Mouse (Mus musculus): ENCODE data around the gene Rps4x. TPM values are rescaled to one million over a fixed set of nuclear protein-coding genes. Genes with fewer than 3 reads are reported as not detected.
A peak's percentile ranks its signal among the peaks of the same experiment; 100 is the strongest.
"Not testable (repeated sequence)": the region's sequence is repeated elsewhere in the genome, so short reads cannot be mapped to it uniquely, and the experiment has no call there.

Gene Rps4x
- polyA plus RNA-seq (2014; fragmentation: Nextera tagmentation; extraction: Ambion mirVana), result 920 and 973 TPM in 2 replicates

GRCm38 (mm10) chrX:102188712-102189497 is at the start of gene Rps4x:
Rps4x (minus strand) TSS chrX:102189394.
- Histone ChIP-seq H3K27ac (ENCODE audit: low read depth, low read length) (peak within 1 kb of the TSS; percentile 80), H3K4me3 (ENCODE audit: low read depth, low read length) (peak within 1 kb of the TSS; percentile 64), H3K9me3 (ENCODE audit: control insufficient read depth, low read length) (no peaks in the 10 kb centered on the region), H3K4me1 (replicated peaks; ENCODE audit: control insufficient read depth, insufficient read depth, low read length) (no peaks in the 10 kb centered on the region), H3K9ac (ENCODE audit: low read depth, low read length) (peak within 1 kb of the TSS; percentile 78), H3K36me3 (ENCODE audit: control insufficient read depth, insufficient read depth, low read length) (peaks cover 5% of the 10 kb centered on the region; the same call in 1 of the 2 replicates), H3K27me3 (replicated peaks; ENCODE audit: control insufficient read depth, insufficient read depth, low read length) (peaks cover 6% of the 10 kb centered on the region; the same call in 1 of the 2 replicates), H3K4me2 (peak within 1 kb of the TSS; percentile 73)
- DNase-seq (ENCODE audit: low spot score) (peak; percentile 82), ATAC-seq (replicated peaks; ENCODE audit: low FRiP score) (peak; percentile 84)
- 15% methylated on average over 37 of the region's 37 CpGs for WGBS

GRCm38 (mm10) chrX:102219126-102219525 is 29.9 kb upstream of the Rps4x start:
- Histone ChIP-seq H3K9ac (ENCODE audit: low read depth, low read length) (no peak overlapping the region), H3K27me3 (replicated peaks; ENCODE audit: control insufficient read depth, insufficient read depth, low read length) (no peaks in the 10 kb centered on the region), H3K36me3 (ENCODE audit: control insufficient read depth, insufficient read depth, low read length) (no peaks in the 10 kb centered on the region), H3K4me3 (ENCODE audit: low read depth, low read length) (no peak overlapping the region), H3K4me1 (replicated peaks; ENCODE audit: control insufficient read depth, insufficient read depth, low read length) (no peaks in the 10 kb centered on the region), H3K27ac (ENCODE audit: low read depth, low read length) (no peak overlapping the region), H3K4me2 (no peak overlapping the region), H3K9me3 (ENCODE audit: control insufficient read depth, low read length) (no peaks in the 10 kb centered on the region)
- DNase-seq (ENCODE audit: low spot score) (no peak), ATAC-seq (replicated peaks; ENCODE audit: low FRiP score) (no peak)
- WGBS, result 14% methylated on average over 1 of the region's 1 CpGs

GRCm38 (mm10) chrX:102215356-102215755 is 26.2 kb upstream of the Rps4x start:
- not testable (repeated sequence) for H3K27ac ChIP-seq (ENCODE audit: low read depth, low read length); DNase-seq (ENCODE audit: low spot score); H3K4me3 ChIP-seq (ENCODE audit: low read depth, low read length); H3K4me2 ChIP-seq; ATAC-seq (replicated peaks; ENCODE audit: low FRiP score); H3K4me1 ChIP-seq (replicated peaks; ENCODE audit: control insufficient read depth, insufficient read depth, low read length); H3K9ac ChIP-seq (ENCODE audit: low read depth, low read length); H3K36me3 ChIP-seq (ENCODE audit: control insufficient read depth, insufficient read depth, low read length); H3K27me3 ChIP-seq (replicated peaks; ENCODE audit: control insufficient read depth, insufficient read depth, low read length); H3K9me3 ChIP-seq (ENCODE audit: control insufficient read depth, low read length)
- whole genome bisulfite sequencing, result 24% methylated on average over 9 of the region's 9 CpGs

GRCm38 (mm10) chrX:102190840-102191239 is 1.6 kb upstream of the Rps4x start:
- H3K27me3 ChIP-seq (replicated peaks; ENCODE audit: control insufficient read depth, insufficient read depth, low read length), result no peaks in the 10 kb centered on the region
- no peak overlapping the region for H3K27ac ChIP-seq (ENCODE audit: low read depth, low read length)
- WGBS, result 73% methylated on average over 1 of the region's 1 CpGs
- H3K36me3 ChIP-seq (ENCODE audit: control insufficient read depth, insufficient read depth, low read length), result peaks cover 1% of the 10 kb centered on the region; the same call in 1 of the 2 replicates
- H3K9ac ChIP-seq (ENCODE audit: low read depth, low read length), result no peak overlapping the region
- no peaks in the 10 kb centered on the region for H3K4me1 ChIP-seq (replicated peaks; ENCODE audit: control insufficient read depth, insufficient read depth, low read length)
- H3K4me2 ChIP-seq, result no peak overlapping the region
- no peak for ATAC-seq (replicated peaks; ENCODE audit: low FRiP score)
- DNase-seq (ENCODE audit: low spot score), result no peak
- no peaks in the 10 kb centered on the region for H3K9me3 ChIP-seq (ENCODE audit: control insufficient read depth, low read length)
- H3K4me3 ChIP-seq (ENCODE audit: low read depth, low read length), result no peak overlapping the region

GRCm38 (mm10) chrX:102189581-102189980 is 387 bp upstream of the Rps4x start:
- ATAC-seq (replicated peaks; ENCODE audit: low FRiP score), result peak; percentile 10
- Histone ChIP-seq H3K27me3 (replicated peaks; ENCODE audit: control insufficient read depth, insufficient read depth, low read length) (no peaks in the 10 kb centered on the region), H3K4me1 (replicated peaks; ENCODE audit: control insufficient read depth, insufficient read depth, low read length) (no peaks in the 10 kb centered on the region), H3K9ac (ENCODE audit: low read depth, low read length) (no peak overlapping the region), H3K9me3 (ENCODE audit: control insufficient read depth, low read length) (no peaks in the 10 kb centered on the region), H3K4me3 (ENCODE audit: low read depth, low read length) (no peak overlapping the region), H3K4me2 (peak overlapping the region; percentile 38), H3K27ac (ENCODE audit: low read depth, low read length) (no peak overlapping the region), H3K36me3 (ENCODE audit: control insufficient read depth, insufficient read depth, low read length) (peaks cover 3% of the 10 kb centered on the region; the same call in 1 of the 2 replicates)
- peak; percentile 14 for DNase-seq (ENCODE audit: low spot score)
- WGBS, result 39% methylated on average over 5 of the region's 5 CpGs

- Histone ChIP-seq H3K36me3 (ENCODE audit: control insufficient read depth, insufficient read depth, low read length) (peaks cover 5% of the 10 kb centered on the region; the same call in 1 of the 2 replicates), H3K4me3 (ENCODE audit: low read depth, low read length) (peak overlapping the region; percentile 64), H3K27ac (ENCODE audit: low read depth, low read length) (peak overlapping the region; percentile 80), H3K9ac (ENCODE audit: low read depth, low read length) (peak overlapping the region; percentile 78), H3K27me3 (replicated peaks; ENCODE audit: control insufficient read depth, insufficient read depth, low read length) (peaks cover 6% of the 10 kb centered on the region; the same call in 1 of the 2 replicates), H3K9me3 (ENCODE audit: control insufficient read depth, low read length) (no peaks in the 10 kb centered on the region), H3K4me2 (peak overlapping the region; percentile 73), H3K4me1 (replicated peaks; ENCODE audit: control insufficient read depth, insufficient read depth, low read length) (no peaks in the 10 kb centered on the region)
- WGBS, result 37% methylated on average over 11 of the region's 11 CpGs
- ATAC-seq (replicated peaks; ENCODE audit: low FRiP score), result no peak
- DNase-seq (ENCODE audit: low spot score), result no peak
These were observed 2.0 kb downstream of the Rps4x start for GRCm38 (mm10) chrX:102187023-102187699.

GRCm38 (mm10) chrX:102182575-102182974 is 6.6 kb downstream of the Rps4x start:
- Histone ChIP-seq H3K27ac (ENCODE audit: low read depth, low read length) (no peak overlapping the region), H3K4me2 (no peak overlapping the region), H3K9me3 (ENCODE audit: control insufficient read depth, low read length) (no peaks in the 10 kb centered on the region), H3K9ac (ENCODE audit: low read depth, low read length) (no peak overlapping the region), H3K36me3 (ENCODE audit: control insufficient read depth, insufficient read depth, low read length) (peaks cover 5% of the 10 kb centered on the region; the same call in 1 of the 2 replicates), H3K4me1 (replicated peaks; ENCODE audit: control insufficient read depth, insufficient read depth, low read length) (no peaks in the 10 kb centered on the region), H3K27me3 (replicated peaks; ENCODE audit: control insufficient read depth, insufficient read depth, low read length) (peaks cover 11% of the 10 kb centered on the region; the same call in 1 of the 2 replicates), H3K4me3 (ENCODE audit: low read depth, low read length) (no peak overlapping the region)
- ATAC-seq (replicated peaks; ENCODE audit: low FRiP score), result 0 out of 2 replicates have a peak, but pooled peaks have one; percentile 7
- no peak for DNase-seq (ENCODE audit: low spot score)

GRCm38 (mm10) chrX:102175538-102176287 is 13.5 kb downstream of the Rps4x start:
- 77% methylated on average over 5 of the region's 5 CpGs for WGBS
- peak; percentile 62; the same call in 1 of the 2 replicates for ATAC-seq (replicated peaks; ENCODE audit: low FRiP score)
- H3K4me3 ChIP-seq (ENCODE audit: low read depth, low read length), result no peak overlapping the region

More at GRCm38 (mm10) chrX:102175538-102176287, 13.5 kb downstream of the Rps4x start:
- H3K4me2 ChIP-seq, result no peak overlapping the region
- H3K36me3 ChIP-seq (ENCODE audit: control insufficient read depth, insufficient read depth, low read length), result no peaks in the 10 kb centered on the region
- H3K27me3 ChIP-seq (replicated peaks; ENCODE audit: control insufficient read depth, insufficient read depth, low read length), result peaks cover 3% of the 10 kb centered on the region; the same call in 1 of the 2 replicates
- no peak overlapping the region for H3K27ac ChIP-seq (ENCODE audit: low read depth, low read length)
- H3K9me3 ChIP-seq (ENCODE audit: control insufficient read depth, low read length), result no peaks in the 10 kb centered on the region
- no peak overlapping the region for H3K9ac ChIP-seq (ENCODE audit: low read depth, low read length)
- no peak for DNase-seq (ENCODE audit: low spot score)
- H3K4me1 ChIP-seq (replicated peaks; ENCODE audit: control insufficient read depth, insufficient read depth, low read length), result no peaks in the 10 kb centered on the region; the same call in 1 of the 2 replicates
